In genomic region chrX:12122594-12123331, GRCm38 (mm10) we compare ENCODE assay signal across 9 mouse cellular contexts. TPM values are rescaled to one million over a fixed set of nuclear protein-coding genes. Genes with fewer than 3 reads are reported as not detected.
DNase-seq lines count a peak whose midpoint lies in the region; ATAC-seq and TF ChIP-seq lines count a peak whose summit lies in the region.
"Had no signal": no experiment of that assay in that cellular context is flagged by ENCODE, and none has a peak within 500 bp of the region (broad histone marks: within the 10 kb centered on the region; RNA-seq: fewer than 3 reads in every experiment).

No protein-coding gene starts in this region.

- WGBS in heart, postnatal 0 days, result 13% methylated on average over 21 of the region's 21 CpGs
- WGBS in limb, embryonic 15.5 days, result 15% methylated on average over 21 of the region's 21 CpGs
- 8% methylated on average over 21 of the region's 21 CpGs for WGBS in midbrain, embryonic 12.5 days
- WGBS in cerebellum, adult 2 months, result 35% methylated on average over 21 of the region's 21 CpGs

- TF ChIP-seq CTCF in heart, postnatal 0 days (IDR thresholded peaks at IDR 0.05; ENCODE audit: low read depth), result no peak
- no peak for TF ChIP-seq CTCF in cerebellum, adult 2 months (IDR thresholded peaks at IDR 0.05; ENCODE audit: borderline replicate concordance, insufficient read depth, low read depth, low read length)

- H3K27me3 ChIP-seq in heart, postnatal 0 days (ENCODE audit: control insufficient read depth, insufficient read depth, low read length), result 0 out of 2 replicates have a peak, but pooled peaks cover 2% of the 10 kb centered on the region
- peaks cover 27% of the 10 kb centered on the region for H3K27me3 ChIP-seq in limb, embryonic 15.5 days
- H3K27me3 ChIP-seq in midbrain, embryonic 12.5 days, result peaks cover 42% of the 10 kb centered on the region
- no peaks in the 10 kb centered on the region; the same call in 1 of the 2 replicates for H3K27me3 ChIP-seq in cerebellum, adult 2 months (ENCODE audit: control insufficient read depth, insufficient read depth, low read length)

- no peak for TF ChIP-seq EP300 in heart, postnatal 0 days (IDR thresholded peaks at IDR 0.05; ENCODE audit: low read depth)

- H3K4me3 ChIP-seq in heart, postnatal 0 days (ENCODE audit: low read depth, low read length), result peak overlapping the region; percentile 8
- H3K4me3 ChIP-seq in limb, embryonic 15.5 days, result no peak overlapping the region; the same call in 1 of the 2 replicates
- H3K4me3 ChIP-seq in midbrain, embryonic 12.5 days, result 0 out of 2 replicates have a peak overlapping the region, but pooled peaks have one; percentile 12
- H3K4me3 ChIP-seq in cerebellum, adult 2 months (replicated peaks; ENCODE audit: insufficient read depth, low read depth, low read length), result no peak overlapping the region
- H3K4me3 ChIP-seq: myocyte had no signal

- ATAC-seq in common myeloid progenitor, adult 5-6 weeks (replicated peaks; ENCODE audit: low read depth, poor library complexity, severe bottlenecking), result peak; percentile 75
- peak; percentile 76 for ATAC-seq in heart, postnatal 0 days (ENCODE audit: insufficient read depth, low read depth)
- peak; percentile 60; the same call in 1 of the 2 replicates for ATAC-seq in limb, embryonic 15.5 days (ENCODE audit: insufficient number of reproducible peaks, low FRiP score, low TSS enrichment, low read depth)
- ATAC-seq in midbrain, embryonic 12.5 days (ENCODE audit: low FRiP score, low read depth), result peak; percentile 69

- peak; percentile 34 to 48 for DNase-seq in layer of hippocampus, postnatal 10 days (ENCODE audit: low spot score in 2 of 2)
- no peak for DNase-seq in layer of hippocampus, adult 8-10 months (ENCODE audit: low spot score in 2 of 2)
- peak; percentile 71 for DNase-seq in heart, postnatal 0 days (ENCODE audit: low spot score)
- DNase-seq in T-cell, adult 2 months (ENCODE audit: low spot score), result no peak
- DNase-seq in cerebellum, adult 2 months, result no peak

- no peaks in the 10 kb centered on the region for H3K9me3 ChIP-seq in heart, postnatal 0 days (replicated peaks; ENCODE audit: control insufficient read depth, low read length)
- H3K9me3 ChIP-seq in limb, embryonic 15.5 days, result no peaks in the 10 kb centered on the region
- no peaks in the 10 kb centered on the region for H3K9me3 ChIP-seq in midbrain, embryonic 12.5 days

- peak overlapping the region; percentile 87 for H3K27ac ChIP-seq in heart, postnatal 0 days (ENCODE audit: low read depth)
- peak overlapping the region; percentile 57 for H3K27ac ChIP-seq in limb, embryonic 15.5 days
- peak overlapping the region; percentile 61 for H3K27ac ChIP-seq in midbrain, embryonic 12.5 days (replicated peaks)
- H3K27ac ChIP-seq in cerebellum, adult 2 months (ENCODE audit: insufficient read depth, low read length), result no peak overlapping the region

- peaks cover 12% of the 10 kb centered on the region; the same call in 1 of the 2 replicates for H3K4me1 ChIP-seq in heart, postnatal 0 days (ENCODE audit: control insufficient read depth, insufficient read depth)
- peaks cover 24% of the 10 kb centered on the region; the same call in 1 of the 2 replicates for H3K4me1 ChIP-seq in limb, embryonic 15.5 days
- peaks cover 40% of the 10 kb centered on the region for H3K4me1 ChIP-seq in midbrain, embryonic 12.5 days
- no peaks in the 10 kb centered on the region for H3K4me1 ChIP-seq in cerebellum, adult 2 months (ENCODE audit: control insufficient read depth, insufficient read depth, low read length)

- H3K9ac ChIP-seq in heart, postnatal 0 days (replicated peaks; ENCODE audit: low read depth, low read length), result peak overlapping the region; percentile 35; the same call in 1 of the 2 replicates
- no peak overlapping the region for H3K9ac ChIP-seq in limb, embryonic 15.5 days
- H3K9ac ChIP-seq in midbrain, embryonic 12.5 days (replicated peaks), result 0 out of 2 replicates have a peak overlapping the region, but pooled peaks have one; percentile 6

- peak overlapping the region; percentile 53 for H3K4me2 ChIP-seq in heart, postnatal 0 days (ENCODE audit: low read depth, low read length)
- H3K4me2 ChIP-seq in limb, embryonic 15.5 days, result peak overlapping the region; percentile 39
- H3K4me2 ChIP-seq in midbrain, embryonic 12.5 days (replicated peaks), result peak overlapping the region; percentile 34

- no peak for TF ChIP-seq POLR2A in cerebellum, adult 2 months (IDR thresholded peaks at IDR 0.05; ENCODE audit: borderline replicate concordance, insufficient read depth, low read length)

- H3K36me3 ChIP-seq in heart, postnatal 0 days (replicated peaks; ENCODE audit: control insufficient read depth, insufficient read depth, low read length), result no peaks in the 10 kb centered on the region
- no peaks in the 10 kb centered on the region for H3K36me3 ChIP-seq in limb, embryonic 15.5 days
- H3K36me3 ChIP-seq in midbrain, embryonic 12.5 days, result no peaks in the 10 kb centered on the region

RNA-seq across cellular contexts. Expression of gene Bcor, which starts 37.4 kb away (rescaled TPM):
- 10 to 100 TPM; 18.2 to 18.5 TPM for total RNA-seq in layer of hippocampus, postnatal 10 days (2021)
- 10 to 100 TPM; 17.6 to 21.4 (median 20.3) TPM for total RNA-seq in layer of hippocampus, adult 8-10 months (2022)
- total RNA-seq in common myeloid progenitor, adult 5-6 weeks (2017), result 41.5 and 45.0 TPM in 2 replicates
- 25.7 and 35.5 TPM in 2 replicates for total RNA-seq in heart, postnatal 0 days (2014; rRNA removed; ENCODE audit: low replicate concordance)
- polyA plus RNA-seq in heart, postnatal 0 days (2015; fragmentation: Nextera tagmentation; extraction: Ambion mirVana), result 8.9 and 10.1 TPM in 2 replicates
- 12.5 and 12.8 TPM in 2 replicates for polyA plus RNA-seq in limb, embryonic 15.5 days (2015; fragmentation: Nextera tagmentation; extraction: Ambion mirVana)
- polyA plus RNA-seq in midbrain, embryonic 12.5 days (2016; fragmentation: Nextera tagmentation; extraction: Ambion mirVana), result 26.3 and 31.2 TPM in 2 replicates
- polyA plus RNA-seq in cerebellum, adult 2 months (2012; rRNA removed), result 12.2 and 12.9 TPM in 2 replicates

Comparison
In these comparisons a context has a peak if more than half of its experiments do, and no peak if none do; other contexts are left out.
1. DNase-seq: peak in layer of hippocampus, postnatal 10 days (2 of 2) and heart, postnatal 0 days (single experiment); none in layer of hippocampus, adult 8-10 months (0 of 2), T-cell, adult 2 months (single experiment) and cerebellum, adult 2 months (0 of 2).
2. H3K4me3 ChIP-seq: peak in heart, postnatal 0 days (single experiment) and midbrain, embryonic 12.5 days (single experiment); none in limb, embryonic 15.5 days (single experiment) and cerebellum, adult 2 months (single experiment).
3. Peak in every context shown above with its lines, with median percentiles within 50 percentile points of each other: ATAC-seq and H3K4me2 ChIP-seq.